Mouse (Mus musculus): ENCODE measurements around the gene Tspan11.
A peak's percentile ranks its signal among the peaks of the same experiment; 100 is the strongest.

Gene Tspan11

DNA sequence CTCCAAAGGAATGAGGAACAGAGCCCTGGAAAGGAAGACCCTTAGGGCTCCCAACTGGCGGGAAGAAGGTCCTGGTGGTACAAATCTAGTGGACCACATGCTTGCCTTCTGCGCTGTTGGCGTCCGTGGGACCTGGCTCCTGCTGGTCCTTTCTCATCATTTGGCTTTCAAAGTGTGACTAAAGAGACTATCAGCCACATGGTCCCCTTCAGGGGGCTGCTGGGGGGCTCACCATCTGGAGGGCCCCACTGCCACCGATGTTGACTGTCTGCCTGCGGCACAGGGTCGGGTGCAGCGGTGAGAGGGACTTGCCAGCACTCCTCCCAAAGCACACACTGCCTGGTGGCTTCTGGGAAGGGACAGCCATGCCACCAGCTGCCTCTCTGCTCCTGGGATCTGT, 105.6 kb downstream of the Tspan11 start:
- no peak for DNase-seq

DNA sequence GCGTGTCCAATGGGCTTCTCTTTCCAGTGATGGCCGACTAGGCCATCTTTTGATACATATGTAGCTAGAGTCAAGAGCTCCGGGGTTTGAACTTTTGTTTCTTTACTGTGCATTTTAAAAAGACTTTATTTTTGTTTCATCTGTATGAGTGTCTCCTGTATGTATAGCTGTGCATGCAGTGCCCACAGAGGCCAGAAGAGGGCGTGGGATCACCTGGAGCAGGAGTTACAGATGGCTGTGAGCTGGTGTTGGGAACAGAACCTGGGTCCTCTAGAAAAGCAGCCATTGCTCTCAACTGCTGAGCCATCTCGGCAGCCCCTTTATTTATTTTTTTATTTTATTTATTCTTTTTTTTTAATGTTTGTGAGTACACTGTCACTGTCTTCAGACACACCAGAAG, 109.5 kb downstream of the Tspan11 start:
- DNase-seq = peak in 1 of 2 experiments; percentile 18

DNA sequence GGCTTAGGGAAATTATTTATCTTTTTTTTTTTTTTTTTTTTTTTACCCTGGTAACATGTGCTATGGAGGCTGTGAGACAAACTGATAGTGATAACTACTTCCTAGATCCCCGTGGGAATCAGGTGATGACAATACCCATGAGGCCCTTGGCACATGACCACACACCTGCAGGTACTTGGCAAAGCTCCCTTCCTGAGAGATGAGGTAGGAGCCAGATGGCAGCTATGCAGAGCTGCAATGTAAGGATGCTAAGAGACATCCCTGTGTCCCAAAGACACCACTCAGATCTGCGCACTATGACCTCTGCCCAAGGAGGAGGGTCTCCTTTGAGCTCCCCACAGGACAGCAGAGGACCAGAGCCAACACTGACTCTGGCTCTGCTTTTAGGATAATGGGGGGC, 111.7 kb downstream of the Tspan11 start:
- DNase-seq = no peak

DNA sequence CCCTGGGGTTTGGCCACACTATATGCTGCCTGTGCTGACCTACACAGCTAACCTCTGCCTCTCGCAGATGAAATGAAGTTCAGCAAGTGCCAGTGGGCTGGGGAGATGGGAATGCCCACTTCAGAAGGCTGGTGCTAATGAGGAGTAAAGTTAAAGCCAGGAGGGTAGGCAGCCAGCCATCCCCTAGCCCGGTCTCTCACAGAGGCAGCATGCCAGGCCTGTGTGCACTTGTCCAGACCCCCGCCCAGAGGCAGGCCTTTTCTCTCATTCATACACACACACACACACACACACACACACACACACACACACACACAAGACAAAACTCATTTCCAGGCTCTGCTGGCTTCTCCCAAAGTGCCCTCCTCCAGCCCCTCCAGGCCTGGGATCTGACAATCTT, 113.4 kb downstream of the Tspan11 start:
- DNase-seq = no peak

DNA sequence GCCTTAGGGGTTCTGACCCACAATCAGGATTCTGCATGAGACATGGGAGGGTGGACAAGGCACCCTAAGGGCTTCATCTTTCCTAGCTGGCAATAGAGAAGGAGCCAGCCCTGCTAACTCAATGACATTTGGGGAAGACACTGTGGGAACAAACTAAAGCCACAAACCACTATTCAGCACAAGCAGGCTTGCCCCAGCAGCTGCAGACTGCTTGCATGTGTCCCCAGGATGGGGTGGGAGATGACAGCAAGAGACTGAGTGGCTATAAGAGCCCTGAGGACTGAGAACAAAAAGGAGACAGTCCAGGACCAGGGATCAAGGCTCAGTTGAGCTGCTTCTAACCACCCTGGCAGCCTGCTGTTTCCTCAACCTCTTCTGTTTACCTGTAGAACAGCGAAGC, 114.2 kb downstream of the Tspan11 start:
- DNase-seq = no peak

GRCm38 (mm10) chr6:128002104-128002503, 114.7 kb downstream of the Tspan11 start:
- DNase-seq = no peak

- no peak for DNase-seq
These were observed 115.3 kb downstream of the Tspan11 start for GRCm38 (mm10) chr6:128002667-128003066.

DNA sequence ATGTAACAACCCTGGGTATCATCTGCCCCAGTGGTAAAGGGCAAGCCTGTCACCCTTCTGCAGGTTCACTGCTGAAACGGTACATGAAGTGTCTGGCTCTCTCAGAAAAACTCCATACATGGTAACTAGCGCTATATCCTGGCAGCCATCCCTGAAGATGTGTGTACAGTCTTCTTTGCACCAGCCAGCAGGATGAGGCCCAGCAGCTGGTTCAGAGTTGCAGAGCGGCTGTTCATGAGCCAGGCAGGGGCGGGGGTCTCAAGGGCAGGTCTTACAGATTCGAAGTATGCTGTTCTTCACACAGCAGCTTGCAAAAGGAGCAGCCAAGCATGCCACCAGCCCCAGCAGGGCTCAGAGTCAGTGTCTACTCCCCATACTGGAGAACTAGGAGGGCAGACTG, 116.2 kb downstream of the Tspan11 start:
- DNase-seq = no peak
